Mouse (Mus musculus) cerebellum, adult 8-10 months (tissue): ENCODE data around the gene Ssh3.

Source experiments
- DNase-seq: peaks from one replicate; pipeline ENCODE4 v3.0.0; 2022

The Ssh3 gene

GRCm38 (mm10) chr19:4214771-4215450 is 54.1 kb downstream of the Ssh3 start:
- no peak for DNase-seq

DNA sequence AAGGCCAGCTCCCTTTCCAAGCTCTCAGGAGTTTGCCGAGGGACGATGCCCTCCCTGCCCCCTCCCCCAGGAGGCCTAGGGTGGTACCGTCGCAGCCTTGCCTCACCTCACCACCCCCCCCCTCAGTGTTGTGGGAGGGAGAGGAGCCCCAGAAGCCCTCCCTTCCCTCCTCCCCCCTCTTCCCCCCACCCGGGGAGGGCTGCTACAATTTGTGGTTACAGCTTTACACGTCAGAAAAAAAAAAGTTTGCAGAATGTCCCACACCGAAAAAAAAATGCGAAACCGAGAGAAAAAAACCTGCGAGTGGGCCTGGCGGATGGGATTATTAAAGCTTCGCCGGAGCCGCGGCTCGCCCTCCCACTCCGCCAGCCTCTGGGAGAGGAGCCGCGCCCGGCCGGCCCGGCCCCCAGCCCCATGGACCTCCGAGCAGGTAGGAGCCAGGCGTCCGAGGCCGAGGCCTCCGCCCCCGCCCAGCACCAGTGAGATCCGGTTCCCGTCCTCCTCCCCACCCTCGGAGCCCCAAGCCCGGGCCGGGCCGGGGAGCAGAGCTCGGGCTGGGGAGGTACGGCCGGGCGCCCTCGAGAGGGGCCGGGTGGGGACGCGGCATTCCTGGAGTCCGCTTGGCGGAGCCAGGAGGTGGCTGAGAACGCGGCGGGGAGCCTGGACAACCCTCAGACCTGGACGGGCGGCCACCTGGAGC is 54.8 kb downstream of the Ssh3 start, which contains the start of the genes Clcf1 and AC109138.7:
Gene Clcf1 (plus strand): TSS at position 168 of the 700 bp plus-strand sequence.
Gene AC109138.7 (plus strand): TSS at position 287 of the 700 bp plus-strand sequence.
- no peak for DNase-seq

DNA sequence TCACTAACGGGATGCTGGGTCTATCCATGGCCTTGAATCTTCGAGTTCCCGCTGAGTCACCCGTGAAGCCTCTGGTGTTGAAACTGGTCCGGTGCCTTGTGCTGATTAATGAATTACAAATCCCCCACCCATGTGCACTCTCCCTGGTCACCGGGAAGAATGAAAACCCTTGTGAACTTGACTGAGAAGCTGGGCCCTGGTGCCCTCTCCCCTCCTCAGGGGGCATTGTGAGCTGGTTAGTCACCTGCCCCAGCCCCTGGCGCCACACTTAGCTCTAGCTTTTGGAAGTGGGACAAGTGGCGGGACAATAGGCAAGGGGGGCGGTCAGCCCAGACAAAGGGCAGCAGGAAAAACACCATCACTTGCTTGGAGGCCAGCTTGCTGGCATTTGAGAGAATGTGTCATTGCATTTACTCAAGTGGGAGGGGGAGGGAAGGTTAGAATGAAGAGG is 55.4 kb downstream of the Ssh3 start:
- DNase-seq: no peak

GRCm38 (mm10) chr19:4211891-4212588 is 56.9 kb downstream of the Ssh3 start:
- no peak for DNase-seq
